Mouse (Mus musculus) testis, adult 2 months (tissue): Measurements from ENCODE around the gene Crtac1.

Experiments used
- CTCF ChIP-seq: fragments of 200-500 bp; IDR thresholded peaks from 2 replicates; pipeline ENCODE4 v1.5.1; 2012; ENCODE audit warnings: low read depth, mild to moderate bottlenecking, inconsistent platforms, low read length, moderate library complexity; ENCODE audit not compliant: control insufficient read depth, insufficient read depth, insufficient replicate concordance
- POLR2A ChIP-seq: fragments of 200-500 bp; IDR thresholded peaks from 2 replicates; pipeline ENCODE4 v1.6.1; 2012; ENCODE audit warnings: low read depth, mild to moderate bottlenecking, inconsistent platforms, low read length, moderate library complexity; ENCODE audit not compliant: control insufficient read depth

DNA sequence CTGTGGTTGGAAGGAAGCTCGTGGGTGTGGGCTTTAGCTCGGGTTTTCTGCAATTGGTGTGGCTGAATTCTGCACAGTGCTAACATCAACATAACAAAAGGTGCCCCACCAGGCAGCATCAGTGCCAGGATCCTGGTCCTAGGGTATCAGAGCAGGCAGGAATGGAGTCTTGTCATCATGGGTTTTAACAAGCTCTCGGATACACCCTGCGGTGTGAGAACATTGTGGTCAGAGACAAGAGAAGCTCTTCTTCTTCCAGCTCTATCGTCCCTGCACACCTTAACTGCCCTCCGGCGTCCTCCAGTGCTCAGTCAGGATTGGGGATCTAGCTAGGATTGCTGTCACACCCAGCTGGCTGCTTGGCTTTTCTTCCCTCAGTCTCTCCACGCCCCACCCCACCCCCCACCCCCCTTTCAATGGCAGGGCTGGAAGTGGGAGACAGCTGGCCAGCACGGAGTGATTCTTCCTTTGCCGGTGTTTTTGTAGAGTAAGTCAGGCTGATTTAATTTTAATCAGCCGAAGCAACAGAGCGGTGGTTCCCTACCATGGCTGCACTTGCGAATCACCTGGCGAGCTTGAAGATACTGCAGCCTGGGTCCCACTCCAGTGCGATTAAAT is 46.5 kb downstream of the Crtac1 start:
- TF ChIP-seq POLR2A (no peak), CTCF (no peak)
